Mouse (Mus musculus): Measurements from ENCODE around the gene Lsm14a.

The Lsm14a gene

DNA sequence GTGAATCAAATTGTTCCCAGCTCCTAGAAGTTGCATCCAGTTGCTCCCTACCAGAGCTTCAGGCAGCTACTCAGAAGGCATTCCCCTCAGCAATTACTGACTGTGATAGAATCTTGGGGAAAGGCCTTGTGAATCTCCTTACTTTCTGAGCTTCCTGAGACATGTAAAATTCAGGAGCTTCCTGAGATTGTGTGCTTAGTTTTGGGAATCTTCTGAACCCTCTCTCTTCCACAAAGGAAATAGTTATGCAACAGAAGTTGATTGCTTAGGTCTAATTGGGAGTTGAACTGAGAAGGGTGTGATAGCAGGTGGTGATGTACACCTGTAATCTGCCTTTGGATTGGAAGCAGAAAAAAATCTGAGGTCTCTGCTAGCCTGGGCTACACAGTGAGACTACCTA lies at the start of gene Lsm14a:
Gene Lsm14a, minus strand, starts transcription at position 101 of the 400 bp plus-strand sequence.
- no peak for DNase-seq (ENCODE audit: low spot score in 2 of 2)

DNA sequence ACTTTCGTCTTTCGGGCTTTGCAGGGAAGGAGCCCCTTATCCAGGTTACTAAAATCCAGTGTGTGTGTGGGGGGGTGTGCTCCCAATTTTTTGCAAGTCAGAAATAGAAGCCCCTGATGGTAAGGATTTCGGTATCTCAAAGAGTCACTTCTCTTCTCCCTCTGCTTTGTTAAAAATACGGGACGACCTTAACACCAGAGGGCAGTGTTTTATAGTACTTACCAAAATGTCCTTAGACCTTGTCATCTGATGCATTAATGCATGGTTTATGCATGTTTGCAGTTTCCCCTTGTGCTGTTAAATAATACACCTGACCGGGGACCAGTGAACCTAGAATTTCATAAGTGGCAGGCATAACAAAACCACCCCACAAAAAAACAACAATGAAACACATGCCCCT lies 45.8 kb upstream of the Lsm14a start:
- DNase-seq (ENCODE audit: low spot score in 2 of 2) = peak in 1 of 2 experiments; percentile 3

DNA sequence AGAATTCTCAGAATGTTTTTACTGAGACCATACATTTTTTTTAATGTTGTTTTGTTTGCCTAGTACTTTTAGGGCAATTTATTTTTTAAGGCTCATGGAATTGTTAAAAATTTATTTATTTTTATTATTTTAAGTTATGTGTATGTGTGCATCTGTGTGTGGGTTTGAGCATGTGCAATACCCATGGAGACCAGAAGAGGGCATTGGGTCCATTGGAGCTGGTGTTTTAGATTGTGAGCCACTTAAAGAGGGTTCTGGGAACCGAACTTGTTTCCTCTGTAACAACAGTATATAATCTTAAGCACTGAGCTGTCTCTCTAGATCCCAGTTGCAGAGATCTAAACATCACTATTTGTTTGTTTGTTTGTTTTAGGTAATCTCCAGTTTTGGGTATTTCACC lies 40.5 kb upstream of the Lsm14a start:
- no peak for DNase-seq (ENCODE audit: low spot score in 2 of 2)

DNA sequence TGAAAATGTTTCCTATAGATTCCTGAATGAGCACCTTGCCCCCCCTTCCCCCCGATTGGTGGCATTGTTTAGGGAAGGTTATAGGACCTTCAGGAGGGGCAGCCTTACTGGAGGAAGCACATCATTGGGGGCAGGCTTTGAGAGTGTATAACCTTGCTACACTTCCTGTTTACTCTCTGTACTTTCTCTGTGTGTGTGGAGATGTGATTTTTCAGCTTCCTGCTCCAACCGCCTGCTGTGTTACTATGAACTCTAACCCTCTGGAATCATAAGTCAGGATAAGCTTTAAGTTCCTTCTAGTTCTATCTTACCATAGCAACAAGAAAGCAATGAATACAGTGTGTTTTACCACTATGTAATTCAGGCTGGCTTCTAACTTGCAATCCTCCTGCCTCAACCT lies 28.1 kb upstream of the Lsm14a start:
- no peak for DNase-seq (ENCODE audit: low spot score in 2 of 2)

DNA sequence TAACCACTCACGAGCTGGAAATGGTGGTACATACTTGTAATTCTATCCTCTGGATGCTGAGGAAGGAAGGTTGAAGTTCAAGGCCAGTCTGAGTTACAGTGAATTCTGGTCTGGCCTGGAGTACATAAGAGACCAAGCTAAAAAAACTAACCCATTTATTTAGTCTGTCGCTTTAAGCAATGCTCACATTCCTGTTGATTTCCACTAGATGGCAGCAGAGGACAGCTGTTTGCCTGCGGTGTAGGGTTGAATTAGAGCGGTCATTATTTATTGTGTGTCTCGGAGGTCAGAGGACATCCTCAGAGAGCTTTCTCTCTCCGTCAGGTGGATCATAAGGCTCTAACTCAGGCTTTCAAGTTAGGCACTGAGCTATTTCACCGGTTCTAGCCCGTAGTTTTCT lies 14.4 kb upstream of the Lsm14a start:
- no peak for DNase-seq (ENCODE audit: low spot score in 2 of 2)

DNA sequence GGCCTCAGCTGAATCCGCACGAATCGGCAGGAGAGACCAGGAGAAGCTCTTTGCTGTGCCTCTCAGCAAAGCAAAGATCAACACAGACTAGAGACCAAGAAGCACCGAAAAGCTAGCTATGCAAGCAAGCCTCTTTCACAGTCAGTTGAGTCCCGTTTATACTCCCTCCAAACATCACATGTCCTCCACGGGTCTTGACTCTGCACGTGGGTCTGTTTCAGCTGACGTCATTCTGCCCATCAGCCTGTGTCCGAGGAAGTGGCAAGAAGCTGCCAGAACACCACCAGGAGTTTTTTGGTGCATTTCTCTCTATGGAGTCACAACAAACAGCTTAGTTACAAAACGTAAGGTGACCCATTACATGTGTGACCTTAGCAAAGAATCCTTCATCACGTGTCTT lies 10.8 kb upstream of the Lsm14a start:
- DNase-seq (ENCODE audit: low spot score in 2 of 2) = no peak

DNA sequence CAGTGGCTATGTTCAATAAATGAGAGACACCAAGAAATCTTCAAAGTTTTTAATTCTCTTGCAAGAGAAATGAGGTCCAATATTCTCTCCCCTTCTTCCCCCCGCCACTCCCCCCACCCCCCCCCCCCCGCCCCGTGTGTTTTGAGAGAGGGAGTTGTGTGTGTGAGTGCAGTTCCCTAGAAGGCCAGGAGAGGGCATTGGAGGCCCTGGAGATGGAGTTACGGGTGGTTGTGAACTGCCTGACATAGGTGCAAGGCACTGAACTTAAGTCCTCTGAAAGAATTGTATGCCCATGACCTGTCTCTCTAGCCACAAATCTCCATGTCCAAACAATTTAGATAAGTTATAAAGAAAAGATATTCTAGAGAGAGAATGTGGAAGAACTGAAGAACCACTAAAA lies 7.0 kb upstream of the Lsm14a start:
- DNase-seq (ENCODE audit: low spot score in 2 of 2) = no peak

DNA sequence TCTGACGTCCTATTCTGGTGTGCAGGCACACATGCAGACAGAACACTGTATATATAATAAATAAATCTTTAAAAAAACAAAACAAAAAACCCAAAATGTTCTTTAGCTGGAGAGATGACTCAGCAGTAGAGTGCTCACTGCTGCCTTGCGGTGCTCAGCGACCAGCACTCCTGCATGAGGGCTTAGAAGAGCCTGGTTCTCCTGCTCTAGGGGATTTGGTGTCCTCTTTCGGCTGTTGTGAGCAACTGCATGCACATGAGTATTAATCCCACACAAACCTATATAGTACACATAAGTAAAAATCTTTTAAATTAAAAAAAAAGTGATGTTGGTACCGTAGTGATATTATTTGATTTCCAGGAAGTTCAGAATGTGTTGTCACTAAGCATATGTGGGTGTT lies 5.7 kb upstream of the Lsm14a start:
- DNase-seq (ENCODE audit: low spot score in 2 of 2) = no peak

DNA sequence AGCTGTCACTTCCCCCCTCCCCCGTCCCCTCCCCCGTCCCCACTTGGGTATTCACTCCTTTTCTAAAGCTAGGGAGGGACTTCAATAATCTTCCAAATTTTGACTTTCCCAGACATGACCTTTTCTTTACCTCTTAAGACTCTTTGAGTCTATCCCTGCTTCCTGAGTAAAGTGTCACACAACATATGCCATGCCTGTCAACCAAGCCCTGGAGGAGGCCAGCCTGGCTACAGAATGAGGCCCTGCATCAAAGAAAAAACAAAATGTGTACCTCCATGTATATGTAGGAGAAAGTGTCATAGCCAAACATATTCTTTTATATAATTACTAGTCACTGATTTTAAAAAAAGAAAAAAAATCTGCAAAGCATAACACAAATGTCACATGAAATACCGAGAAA lies 3.7 kb upstream of the Lsm14a start:
- no peak for DNase-seq (ENCODE audit: low spot score in 2 of 2)

DNA sequence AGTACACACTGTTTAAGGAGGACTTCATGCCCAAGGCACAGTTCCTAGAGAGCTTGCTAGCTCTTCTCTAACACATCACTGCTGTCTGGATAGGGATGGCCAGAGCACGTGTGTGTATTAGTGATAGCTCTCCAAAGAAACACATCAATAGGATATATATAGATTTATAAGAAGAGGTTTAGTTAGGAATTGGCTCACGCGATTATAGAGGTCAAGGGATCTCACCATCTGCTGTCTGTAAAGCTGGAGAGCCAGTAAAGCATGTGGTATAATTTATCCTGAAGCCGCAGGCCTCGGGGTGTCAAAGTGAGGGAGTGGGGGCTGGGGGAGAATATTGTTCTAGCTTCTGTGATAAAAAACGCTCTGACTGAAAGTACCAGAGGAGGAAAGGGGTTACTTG lies 2.6 kb upstream of the Lsm14a start:
- no peak for DNase-seq (ENCODE audit: low spot score in 2 of 2)

DNA sequence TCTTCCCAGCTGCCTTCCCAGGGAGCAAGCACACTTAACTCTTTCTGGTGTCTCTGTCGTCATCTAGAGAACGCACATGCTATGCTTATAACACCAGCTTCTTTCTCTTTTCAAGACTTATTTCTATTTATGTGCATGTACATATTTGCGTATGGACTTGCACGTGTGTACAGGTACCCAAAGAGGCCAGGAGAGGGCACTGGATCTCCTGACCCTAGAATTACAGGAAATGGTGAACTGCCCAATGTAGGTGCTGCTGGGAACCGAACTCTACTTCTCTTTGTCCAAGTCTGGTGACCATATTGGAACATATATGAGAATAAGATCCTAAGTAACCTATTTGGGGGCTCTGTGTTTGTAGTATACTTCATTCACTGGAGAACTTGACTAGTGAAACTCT lies 1.5 kb upstream of the Lsm14a start:
- no peak for DNase-seq (ENCODE audit: low spot score in 2 of 2)

DNA sequence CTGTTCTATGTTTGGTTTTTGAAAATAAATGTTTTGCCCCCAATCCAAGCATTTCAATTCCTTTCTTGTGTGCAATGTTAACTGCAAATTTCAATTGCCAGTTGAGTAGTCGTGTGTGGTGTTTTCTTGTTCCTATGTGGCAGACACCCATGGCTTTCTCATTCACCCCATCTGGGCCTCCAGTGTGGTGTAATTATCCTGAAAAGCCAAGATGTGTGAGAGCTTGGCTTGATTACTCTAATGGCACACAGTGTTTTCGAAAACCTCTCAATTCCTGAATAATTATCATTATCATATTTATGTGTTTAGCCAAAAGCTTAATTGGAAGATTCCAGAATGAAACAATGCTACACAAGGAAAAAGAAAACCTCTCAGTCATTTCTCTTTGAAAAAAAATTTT lies 976 bp upstream of the Lsm14a start:
- no peak for DNase-seq (ENCODE audit: low spot score in 2 of 2)

DNA sequence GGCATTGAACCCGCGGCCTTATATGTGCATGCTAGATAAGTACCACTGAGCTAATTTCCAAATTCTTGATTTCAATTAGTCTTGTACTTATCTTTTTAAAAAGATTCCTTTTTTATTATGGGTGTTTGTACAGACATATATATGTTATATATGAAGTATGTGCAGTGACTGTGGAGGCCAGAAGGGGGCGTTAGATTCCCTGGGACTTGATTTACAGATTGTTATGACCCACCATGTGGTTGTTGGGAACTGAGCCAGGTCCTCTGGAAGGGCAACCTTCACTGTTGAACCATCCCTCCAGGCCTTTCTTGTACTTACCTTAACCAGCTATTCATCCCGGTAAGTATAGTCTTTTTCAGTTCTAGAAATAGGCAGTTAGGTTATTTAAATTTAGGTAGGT lies 780 bp downstream of the Lsm14a start:
- no peak for DNase-seq (ENCODE audit: low spot score in 2 of 2)

DNA sequence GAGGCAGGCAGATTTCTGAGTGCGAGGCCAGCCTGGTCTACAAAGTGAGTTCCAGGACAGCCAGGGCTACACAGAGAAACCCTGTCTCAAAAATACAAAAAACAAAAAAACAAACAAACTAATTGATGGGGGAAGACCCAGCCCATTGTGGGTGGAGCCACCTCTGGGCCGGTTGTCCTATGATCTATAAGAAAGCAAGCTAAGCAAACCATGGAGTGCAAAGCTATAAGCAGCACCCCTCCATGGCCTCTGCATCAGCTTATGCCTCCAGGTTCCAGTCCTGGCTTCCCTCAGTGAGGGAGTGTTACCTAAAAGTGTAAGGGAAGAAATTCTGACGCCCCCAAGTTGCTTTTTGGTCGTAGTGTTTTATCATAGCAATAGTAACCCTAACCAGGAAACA lies 1.4 kb downstream of the Lsm14a start:
- DNase-seq (ENCODE audit: low spot score in 2 of 2) = no peak

DNA sequence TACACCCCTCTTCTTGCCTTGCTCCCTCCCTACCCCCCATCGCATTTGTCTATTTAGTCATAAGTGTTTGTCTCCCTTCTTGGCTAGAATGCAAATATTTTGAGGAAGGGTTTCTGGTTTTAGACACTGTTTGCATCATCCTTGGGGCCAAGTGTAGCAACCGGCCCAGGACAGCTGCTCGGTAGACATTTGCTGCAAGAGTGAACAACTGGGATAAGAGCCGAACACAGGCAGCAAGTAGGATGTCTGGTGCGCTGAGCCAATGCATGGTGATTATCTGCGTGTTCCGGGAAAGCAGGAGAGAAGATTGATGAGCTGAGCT lies 2.3 kb downstream of the Lsm14a start:
- DNase-seq (ENCODE audit: low spot score in 2 of 2) = no peak

DNA sequence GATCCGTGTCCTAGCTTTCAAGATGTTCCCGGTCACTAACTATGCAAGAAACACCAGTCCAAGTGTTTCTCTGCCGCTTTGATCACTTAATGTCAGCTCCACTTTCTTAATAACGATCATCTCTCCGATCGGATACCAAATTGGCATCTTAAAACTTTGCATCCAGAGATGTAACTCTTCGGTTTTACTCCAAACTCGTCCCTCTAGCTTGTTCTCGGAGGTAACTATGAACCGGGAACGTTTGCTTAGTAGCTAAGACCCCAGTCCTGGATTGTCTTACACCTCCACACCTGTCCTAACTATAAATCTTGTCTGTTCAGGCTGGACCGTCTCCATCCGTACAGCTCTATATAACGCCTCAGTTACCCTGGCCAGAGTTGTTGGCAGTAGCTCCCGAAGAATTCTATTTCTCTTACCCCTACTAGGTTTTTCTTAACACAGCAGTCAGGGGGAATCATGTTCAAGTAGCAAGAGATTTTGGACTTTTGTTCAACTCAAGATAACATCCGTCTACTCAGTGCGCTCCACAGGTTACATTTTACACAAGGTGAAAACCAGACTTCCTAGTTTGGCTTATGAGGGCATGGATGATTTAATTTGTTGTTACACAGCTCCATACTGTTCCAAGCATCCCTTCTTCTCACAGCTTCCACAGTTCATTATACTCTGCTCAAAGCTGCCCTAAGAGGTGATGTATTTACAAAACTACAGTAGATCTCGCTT lies 2.8 kb downstream of the Lsm14a start:
- no peak for DNase-seq (ENCODE audit: low spot score in 2 of 2)

DNA sequence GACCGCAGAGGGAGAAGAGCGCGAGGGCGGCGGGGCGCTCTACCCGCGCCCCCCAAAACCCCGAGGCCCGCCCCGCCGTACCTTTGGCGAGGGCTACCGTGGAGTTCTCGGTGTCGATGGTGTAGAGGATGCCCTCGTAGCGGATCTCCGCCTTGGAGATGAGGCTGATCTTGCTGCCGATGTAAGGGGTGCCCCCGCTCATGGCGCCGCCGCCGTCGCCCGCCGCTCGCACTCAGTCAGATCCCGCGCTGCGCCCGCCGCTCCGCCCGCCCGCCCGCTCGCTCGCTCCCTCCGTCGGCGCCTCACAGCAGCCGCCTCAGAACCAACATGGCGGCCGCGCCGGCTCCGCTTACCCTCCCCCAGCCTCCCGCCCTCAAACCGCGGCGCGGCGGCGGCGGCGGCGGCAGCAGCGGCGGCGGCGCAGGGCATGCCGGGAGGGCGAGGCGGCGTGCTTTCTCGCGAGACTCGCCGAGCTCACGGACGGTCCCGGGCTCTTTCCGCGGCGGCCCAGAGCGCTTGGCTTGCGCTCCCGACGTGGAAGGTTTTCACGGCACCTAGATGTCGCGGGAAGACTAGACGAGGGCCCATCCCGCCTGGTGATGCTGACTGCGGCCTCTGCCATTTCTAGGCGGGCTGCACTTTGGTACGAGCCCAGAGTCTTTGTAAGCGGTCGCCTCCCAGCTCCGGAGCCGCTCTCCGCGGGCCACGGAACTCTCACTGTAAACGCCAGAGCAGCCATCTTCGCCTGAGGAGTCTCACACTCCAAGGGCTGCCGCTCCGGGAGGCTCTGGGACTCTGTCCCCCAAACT lies 3.6 kb downstream of the Lsm14a start:
- peak; percentile 87 for DNase-seq (ENCODE audit: low spot score in 2 of 2)

DNA sequence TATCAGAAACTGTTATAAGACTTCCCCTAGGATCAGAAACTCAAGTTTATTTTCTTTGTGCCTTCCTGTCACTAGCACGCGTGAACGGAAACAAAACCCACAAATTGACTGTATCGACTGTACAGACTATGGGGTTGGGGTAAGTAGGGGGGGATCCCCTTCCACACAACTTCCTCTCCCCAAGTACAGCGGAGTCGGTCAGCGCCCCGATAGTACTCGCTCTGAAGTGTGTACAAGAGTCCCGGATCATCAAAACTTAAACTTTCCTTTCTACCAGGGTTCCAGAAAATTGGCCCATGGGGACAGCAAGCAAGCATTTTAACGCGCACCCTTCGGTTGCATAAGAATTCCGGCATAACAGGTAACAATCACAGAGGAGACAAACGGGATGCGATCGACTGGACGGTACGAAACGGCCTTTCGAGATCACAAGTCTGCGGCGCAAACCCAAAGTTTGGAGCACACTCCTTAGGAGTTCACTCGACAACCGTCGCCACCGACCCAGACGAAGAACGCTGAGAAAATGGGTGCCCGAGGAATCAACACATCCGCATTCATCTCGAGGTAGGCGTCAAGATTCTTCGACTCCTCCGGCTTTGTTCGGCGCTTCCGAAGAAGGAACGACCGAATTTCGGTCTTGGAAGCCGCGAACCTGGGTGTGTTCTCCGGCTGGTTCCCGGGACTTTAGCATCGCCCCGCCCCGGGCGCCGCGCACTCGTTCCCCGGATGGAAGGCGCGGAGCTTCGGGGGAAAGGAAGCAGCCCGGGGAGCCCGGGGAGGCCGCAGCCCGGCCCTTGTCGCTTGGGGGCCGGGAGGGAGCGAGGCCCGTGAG lies 4.5 kb downstream of the Lsm14a start:
- DNase-seq (ENCODE audit: low spot score in 2 of 2) = peak; percentile 37 to 57

DNA sequence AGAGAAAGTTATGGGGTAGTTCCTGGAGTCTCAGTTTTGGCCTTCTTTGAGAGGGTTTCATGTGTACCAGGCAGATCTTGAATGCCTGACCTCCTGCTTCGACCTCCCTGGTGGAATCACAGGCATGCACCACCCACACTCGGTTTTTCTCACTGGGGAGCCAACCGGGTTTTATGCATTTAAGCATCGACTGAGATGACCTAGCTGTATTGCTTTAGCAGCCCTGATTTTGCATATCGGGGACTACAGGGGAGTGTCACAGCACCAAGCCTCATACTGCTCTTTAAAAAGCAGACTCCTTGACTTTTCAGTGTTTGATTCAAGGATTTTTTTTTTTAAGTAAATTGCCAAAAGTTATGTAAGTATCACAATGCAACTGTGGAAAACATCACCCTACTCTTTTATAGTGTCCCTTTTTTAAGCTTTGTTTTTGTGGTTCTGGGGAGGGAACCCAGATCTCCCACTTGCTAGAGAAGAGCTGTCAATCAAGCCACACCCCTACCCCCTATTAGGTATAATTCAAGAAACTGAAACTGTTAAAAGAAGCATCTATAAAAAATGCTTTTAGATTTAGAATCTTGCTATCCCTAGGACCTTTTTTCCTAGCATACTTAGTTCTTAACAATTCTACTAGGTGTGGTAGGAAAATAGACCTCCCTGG lies 5.2 kb downstream of the Lsm14a start:
- DNase-seq (ENCODE audit: low spot score in 2 of 2) = no peak

DNA sequence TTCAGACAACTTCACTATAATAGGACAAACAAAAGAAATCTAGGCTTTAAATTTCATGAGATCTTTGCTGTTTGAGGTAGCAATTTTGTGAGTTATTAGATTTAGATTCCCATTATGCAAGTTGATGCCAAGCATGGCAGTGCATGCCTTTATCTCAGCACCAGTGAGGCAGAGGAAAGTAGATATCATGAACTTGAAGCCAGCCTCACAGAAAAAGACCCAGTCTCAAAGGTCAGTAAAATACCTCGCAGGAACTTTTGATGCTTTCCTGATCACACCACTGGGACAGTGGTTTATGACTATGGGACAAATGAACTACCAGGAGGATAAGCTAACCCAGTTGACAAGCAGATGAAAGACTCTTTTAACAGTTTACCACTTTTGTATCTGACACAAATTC lies 10.3 kb downstream of the Lsm14a start:
- no peak for DNase-seq (ENCODE audit: low spot score in 2 of 2)

DNA sequence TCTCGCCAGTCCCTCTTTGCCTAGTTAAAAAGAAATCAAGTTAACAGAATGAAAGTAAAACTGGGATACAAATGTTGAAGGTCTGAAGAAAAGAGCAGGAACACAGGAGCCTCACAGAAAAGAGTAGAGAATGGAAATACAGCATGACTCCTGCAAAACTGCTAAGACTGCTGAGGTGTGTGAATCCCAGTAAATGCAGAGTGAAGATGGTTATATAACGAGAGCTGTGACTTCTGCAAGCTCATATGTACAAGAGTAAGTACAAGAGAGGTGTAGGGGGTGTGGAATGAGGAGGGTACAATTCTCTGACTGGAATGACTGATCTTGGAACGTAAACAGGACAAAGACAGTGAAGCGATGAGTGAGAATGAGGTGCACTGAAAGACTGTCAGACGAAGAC lies 11.4 kb downstream of the Lsm14a start:
- DNase-seq (ENCODE audit: low spot score in 2 of 2) = no peak

DNA sequence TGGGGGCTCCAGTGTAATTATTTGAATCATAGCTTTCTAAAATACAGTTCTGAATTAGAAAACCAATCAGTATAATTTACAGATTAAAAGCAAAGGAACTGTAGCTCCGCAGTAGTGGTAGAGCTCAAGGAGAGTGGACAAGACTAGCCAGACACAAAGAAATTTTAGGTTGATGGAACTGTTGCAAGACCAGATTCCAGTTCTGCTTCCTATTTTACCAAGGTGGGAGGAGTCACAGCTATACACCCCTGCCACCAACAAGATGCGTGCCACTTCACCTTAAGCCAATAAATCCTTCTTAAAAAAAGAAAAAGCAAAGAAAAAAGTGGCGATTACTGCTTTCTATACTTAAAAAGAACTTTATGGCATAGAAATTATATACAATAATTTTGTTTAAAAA lies 12.8 kb downstream of the Lsm14a start:
- no peak for DNase-seq (ENCODE audit: low spot score in 2 of 2)

Data from frontal cortex, postnatal 14 days (tissue).